Mouse (Mus musculus): Measurements from ENCODE around the gene Tom1l2.

- no peak for TF ChIP-seq CTCF (IDR thresholded peaks at IDR 0.05; ENCODE audit: low read depth, low read length)
- TF ChIP-seq POLR2A (IDR thresholded peaks at IDR 0.05; ENCODE audit: extremely low read depth, insufficient read depth, low read length), result no peak
Observed at GRCm38 (mm10) chr11:60308506-60309116, 44.1 kb downstream of the Tom1l2 start.
